Mouse (Mus musculus): ENCODE data around the gene Slfn14. TPM values are rescaled to one million over a fixed set of nuclear protein-coding genes. Genes with fewer than 3 reads are reported as not detected.

Slfn14 gene
- polyA plus RNA-seq, 1 experiment from 2014 or later: 43.0 TPM

- Histone ChIP-seq H3K4me1 (ENCODE audit: control insufficient read depth, low read depth, low read length) (peaks cover 34% of the 10 kb centered on the region), H3K9ac (ENCODE audit: low read depth, low read length) (peak overlapping the region; percentile 74), H3K4me2 (ENCODE audit: low read depth, low read length) (peak overlapping the region; percentile 69), H3K36me3 (ENCODE audit: control insufficient read depth, insufficient read depth) (peaks cover 16% of the 10 kb centered on the region), H3K27ac (ENCODE audit: low read length) (peak overlapping the region; percentile 72), H3K27me3 (ENCODE audit: control insufficient read depth, insufficient read depth, low read depth, low read length) (no peaks in the 10 kb centered on the region), H3K4me3 (ENCODE audit: low read depth, low read length) (peak overlapping the region; percentile 83), H3K9me3 (replicated peaks; ENCODE audit: control insufficient read depth, low read length) (no peaks in the 10 kb centered on the region)
- ATAC-seq (ENCODE audit: low read depth): no peak
- WGBS (ENCODE audit: insufficient replicate concordance): 1% methylated on average over 5 of the region's 5 CpGs
Measured at GRCm38 (mm10) chr11:83292251-83292587, 5.7 kb upstream of the Slfn14 start.

GRCm38 (mm10) chr11:83291375-83292250 lies 5.1 kb upstream of the Slfn14 start:
- WGBS (ENCODE audit: insufficient replicate concordance): under 1% methylated on average over 38 of the region's 38 CpGs
- Histone ChIP-seq H3K4me1 (ENCODE audit: control insufficient read depth, low read depth, low read length) (peaks cover 35% of the 10 kb centered on the region), H3K9ac (ENCODE audit: low read depth, low read length) (peak overlapping the region; percentile 74), H3K27ac (ENCODE audit: low read length) (peak overlapping the region; percentile 90), H3K9me3 (replicated peaks; ENCODE audit: control insufficient read depth, low read length) (no peaks in the 10 kb centered on the region), H3K27me3 (ENCODE audit: control insufficient read depth, insufficient read depth, low read depth, low read length) (no peaks in the 10 kb centered on the region), H3K36me3 (ENCODE audit: control insufficient read depth, insufficient read depth) (peaks cover 12% of the 10 kb centered on the region; the same call in 1 of the 2 replicates), H3K4me2 (ENCODE audit: low read depth, low read length) (peak overlapping the region; percentile 79), H3K4me3 (ENCODE audit: low read depth, low read length) (peak overlapping the region; percentile 83)
- peak; percentile 94 for ATAC-seq (ENCODE audit: low read depth)

GRCm38 (mm10) chr11:83289633-83290032 lies 3.1 kb upstream of the Slfn14 start:
- WGBS (ENCODE audit: insufficient replicate concordance): 68% methylated on average over 2 of the region's 2 CpGs

GRCm38 (mm10) chr11:83289036-83289435 lies 2.5 kb upstream of the Slfn14 start:
- H3K4me2 ChIP-seq (ENCODE audit: low read depth, low read length): no peak overlapping the region
- H3K27ac ChIP-seq (ENCODE audit: low read length): no peak overlapping the region
- no peak overlapping the region for H3K4me3 ChIP-seq (ENCODE audit: low read depth, low read length)
- H3K27me3 ChIP-seq (ENCODE audit: control insufficient read depth, insufficient read depth, low read depth, low read length): no peaks in the 10 kb centered on the region
- H3K36me3 ChIP-seq (ENCODE audit: control insufficient read depth, insufficient read depth): 0 out of 2 replicates have a peak, but pooled peaks cover under 1% of the 10 kb centered on the region
- ATAC-seq (ENCODE audit: low read depth): no peak
- WGBS (ENCODE audit: insufficient replicate concordance): 84% methylated on average over 5 of the region's 5 CpGs
- H3K4me1 ChIP-seq (ENCODE audit: control insufficient read depth, low read depth, low read length): peaks cover 33% of the 10 kb centered on the region
- H3K9ac ChIP-seq (ENCODE audit: low read depth, low read length): no peak overlapping the region
- H3K9me3 ChIP-seq (replicated peaks; ENCODE audit: control insufficient read depth, low read length): no peaks in the 10 kb centered on the region

More at GRCm38 (mm10) chr11:83289633-83290032, 3.1 kb upstream of the Slfn14 start:
- H3K4me2 ChIP-seq (ENCODE audit: low read depth, low read length): no peak overlapping the region
- peaks cover 35% of the 10 kb centered on the region for H3K4me1 ChIP-seq (ENCODE audit: control insufficient read depth, low read depth, low read length)
- ATAC-seq (ENCODE audit: low read depth): no peak
- no peaks in the 10 kb centered on the region for H3K27me3 ChIP-seq (ENCODE audit: control insufficient read depth, insufficient read depth, low read depth, low read length)
- H3K27ac ChIP-seq (ENCODE audit: low read length): no peak overlapping the region
- H3K9me3 ChIP-seq (replicated peaks; ENCODE audit: control insufficient read depth, low read length): no peaks in the 10 kb centered on the region
- H3K36me3 ChIP-seq (ENCODE audit: control insufficient read depth, insufficient read depth): no peaks in the 10 kb centered on the region; the same call in 1 of the 2 replicates
- no peak overlapping the region for H3K9ac ChIP-seq (ENCODE audit: low read depth, low read length)
- no peak overlapping the region for H3K4me3 ChIP-seq (ENCODE audit: low read depth, low read length)

- Histone ChIP-seq H3K4me1 (ENCODE audit: control insufficient read depth, low read depth, low read length) (peaks cover 22% of the 10 kb centered on the region), H3K27ac (ENCODE audit: low read length) (peak overlapping the region; percentile 92), H3K27me3 (ENCODE audit: control insufficient read depth, insufficient read depth, low read depth, low read length) (no peaks in the 10 kb centered on the region), H3K9me3 (replicated peaks; ENCODE audit: control insufficient read depth, low read length) (no peaks in the 10 kb centered on the region), H3K4me3 (ENCODE audit: low read depth, low read length) (peak overlapping the region; percentile 63), H3K36me3 (ENCODE audit: control insufficient read depth, insufficient read depth) (peaks cover 26% of the 10 kb centered on the region), H3K9ac (ENCODE audit: low read depth, low read length) (peak overlapping the region; percentile 57), H3K4me2 (ENCODE audit: low read depth, low read length) (peak overlapping the region; percentile 50)
- ATAC-seq (ENCODE audit: low read depth): no peak
- WGBS (ENCODE audit: insufficient replicate concordance): 62% methylated on average over 4 of the region's 4 CpGs
Measured at GRCm38 (mm10) chr11:83285627-83286026, 899 bp downstream of the Slfn14 start.

GRCm38 (mm10) chr11:83282084-83282483 lies 4.4 kb downstream of the Slfn14 start:
- Histone ChIP-seq H3K27me3 (ENCODE audit: control insufficient read depth, insufficient read depth, low read depth, low read length) (peaks cover 2% of the 10 kb centered on the region; the same call in 1 of the 2 replicates), H3K27ac (ENCODE audit: low read length) (no peak overlapping the region), H3K4me1 (ENCODE audit: control insufficient read depth, low read depth, low read length) (peaks cover 10% of the 10 kb centered on the region), H3K4me3 (ENCODE audit: low read depth, low read length) (peak overlapping the region; percentile 39), H3K9me3 (replicated peaks; ENCODE audit: control insufficient read depth, low read length) (no peaks in the 10 kb centered on the region), H3K9ac (ENCODE audit: low read depth, low read length) (no peak overlapping the region), H3K36me3 (ENCODE audit: control insufficient read depth, insufficient read depth) (peaks cover 48% of the 10 kb centered on the region), H3K4me2 (ENCODE audit: low read depth, low read length) (peak overlapping the region; percentile 50)
- no peak for ATAC-seq (ENCODE audit: low read depth)
- 45% methylated on average over 2 of the region's 2 CpGs for WGBS (ENCODE audit: insufficient replicate concordance)

GRCm38 (mm10) chr11:83279691-83280090 lies 6.8 kb downstream of the Slfn14 start:
- H3K4me2 ChIP-seq (ENCODE audit: low read depth, low read length): no peak overlapping the region

GRCm38 (mm10) chr11:83279024-83279423 lies 7.5 kb downstream of the Slfn14 start:
- H3K4me2 ChIP-seq (ENCODE audit: low read depth, low read length): no peak overlapping the region
- no peak overlapping the region for H3K9ac ChIP-seq (ENCODE audit: low read depth, low read length)
- peaks cover 7% of the 10 kb centered on the region; the same call in 1 of the 2 replicates for H3K4me1 ChIP-seq (ENCODE audit: control insufficient read depth, low read depth, low read length)
- H3K9me3 ChIP-seq (replicated peaks; ENCODE audit: control insufficient read depth, low read length): no peaks in the 10 kb centered on the region
- ATAC-seq (ENCODE audit: low read depth): no peak
- 73% methylated on average over 4 of the region's 4 CpGs for WGBS (ENCODE audit: insufficient replicate concordance)
- H3K27ac ChIP-seq (ENCODE audit: low read length): no peak overlapping the region
- peaks cover 65% of the 10 kb centered on the region for H3K36me3 ChIP-seq (ENCODE audit: control insufficient read depth, insufficient read depth)
- H3K27me3 ChIP-seq (ENCODE audit: control insufficient read depth, insufficient read depth, low read depth, low read length): peaks cover 13% of the 10 kb centered on the region; the same call in 1 of the 2 replicates
- no peak overlapping the region for H3K4me3 ChIP-seq (ENCODE audit: low read depth, low read length)

More at GRCm38 (mm10) chr11:83279691-83280090, 6.8 kb downstream of the Slfn14 start:
- Histone ChIP-seq H3K4me1 (ENCODE audit: control insufficient read depth, low read depth, low read length) (peaks cover 7% of the 10 kb centered on the region; the same call in 1 of the 2 replicates), H3K36me3 (ENCODE audit: control insufficient read depth, insufficient read depth) (peaks cover 64% of the 10 kb centered on the region), H3K27me3 (ENCODE audit: control insufficient read depth, insufficient read depth, low read depth, low read length) (peaks cover 13% of the 10 kb centered on the region; the same call in 1 of the 2 replicates), H3K9me3 (replicated peaks; ENCODE audit: control insufficient read depth, low read length) (no peaks in the 10 kb centered on the region), H3K9ac (ENCODE audit: low read depth, low read length) (no peak overlapping the region), H3K4me3 (ENCODE audit: low read depth, low read length) (no peak overlapping the region), H3K27ac (ENCODE audit: low read length) (no peak overlapping the region)
- no peak for ATAC-seq (ENCODE audit: low read depth)
- 71% methylated on average over 6 of the region's 6 CpGs for WGBS (ENCODE audit: insufficient replicate concordance)

GRCm38 (mm10) chr11:83276251-83276650 lies 10.3 kb downstream of the Slfn14 start:
- WGBS (ENCODE audit: insufficient replicate concordance): 66% methylated on average over 7 of the region's 7 CpGs
- ATAC-seq (ENCODE audit: low read depth): no peak
- no peak overlapping the region for H3K27ac ChIP-seq (ENCODE audit: low read length)
- no peak overlapping the region for H3K4me2 ChIP-seq (ENCODE audit: low read depth, low read length)
- peaks cover 42% of the 10 kb centered on the region for H3K36me3 ChIP-seq (ENCODE audit: control insufficient read depth, insufficient read depth)
- peaks cover 13% of the 10 kb centered on the region; the same call in 1 of the 2 replicates for H3K27me3 ChIP-seq (ENCODE audit: control insufficient read depth, insufficient read depth, low read depth, low read length)
- H3K4me1 ChIP-seq (ENCODE audit: control insufficient read depth, low read depth, low read length): peaks cover 9% of the 10 kb centered on the region
- H3K9ac ChIP-seq (ENCODE audit: low read depth, low read length): no peak overlapping the region
- H3K9me3 ChIP-seq (replicated peaks; ENCODE audit: control insufficient read depth, low read length): no peaks in the 10 kb centered on the region
- H3K4me3 ChIP-seq (ENCODE audit: low read depth, low read length): no peak overlapping the region

Data from liver, embryonic 16.5 days (tissue).